7 mouse cellular contexts compared by ENCODE assay signal in genomic region chr5:137268131-137268910, GRCm38 (mm10). TPM values are rescaled to one million over a fixed set of nuclear protein-coding genes. Genes with fewer than 3 reads are reported as not detected.
DNase-seq lines count a peak whose midpoint lies in the region; ATAC-seq lines count a peak whose summit lies in the region.

No protein-coding gene starts in this region.

- no peak overlapping the region for H3K4me3 ChIP-seq in midbrain, embryonic 12.5 days

- peak; percentile 56 to 62 for DNase-seq in B cell, adult 2 months
- peak; percentile 80 for DNase-seq in R1 (ENCODE audit: low read depth, low spot score)
- DNase-seq in yolk sac, embryonic 10.5 days (ENCODE audit: low spot score), result no peak
- DNase-seq in ovary, postnatal 36 days (ENCODE audit: low spot score), result no peak
- DNase-seq in frontal cortex, postnatal 14 days (ENCODE audit: low spot score in 2 of 2), result no peak

- H3K9ac ChIP-seq in midbrain, embryonic 12.5 days (replicated peaks), result no peak overlapping the region

- peaks cover 8% of the 10 kb centered on the region for H3K4me1 ChIP-seq in midbrain, embryonic 12.5 days

- 40% methylated on average over 14 of the region's 18 CpGs for WGBS in midbrain, embryonic 12.5 days

- no peak overlapping the region for H3K27ac ChIP-seq in midbrain, embryonic 12.5 days (replicated peaks)

- peak overlapping the region; percentile 26 for H3K4me2 ChIP-seq in midbrain, embryonic 12.5 days (replicated peaks)

- no peaks in the 10 kb centered on the region for H3K27me3 ChIP-seq in midbrain, embryonic 12.5 days

- ATAC-seq in hematopoietic stem cell, adult 5-6 weeks (replicated peaks in 1 of 2; ENCODE audit: insufficient read depth in 1 of 2, low FRiP score in 2 of 2, low TSS enrichment in 1 of 2, low read depth in 1 of 2, poor library complexity in 2 of 2, severe bottlenecking in 2 of 2), result peak; percentile 19 to 23; a peak in 2 of 4 replicates
- ATAC-seq in midbrain, embryonic 12.5 days (ENCODE audit: low FRiP score, low read depth), result no peak

- no peaks in the 10 kb centered on the region for H3K9me3 ChIP-seq in midbrain, embryonic 12.5 days

- no peaks in the 10 kb centered on the region for H3K36me3 ChIP-seq in midbrain, embryonic 12.5 days

RNA-seq across cellular contexts. Expression of gene Ache, which starts 19.0 kb away (rescaled TPM):
- 1.3 and 1.9 TPM in 2 replicates for total RNA-seq in hematopoietic stem cell, adult 5-6 weeks (2017)
- polyA plus RNA-seq in midbrain, embryonic 12.5 days (2016; fragmentation: Nextera tagmentation; extraction: Ambion mirVana), result 5.0 and 5.3 TPM in 2 replicates

RNA-seq across cellular contexts. Expression of gene Ufsp1, which starts 26.1 kb away (rescaled TPM):
- 0.94 and 3.6 TPM in 2 replicates for total RNA-seq in hematopoietic stem cell, adult 5-6 weeks (2017)
- polyA plus RNA-seq in midbrain, embryonic 12.5 days (2016; fragmentation: Nextera tagmentation; extraction: Ambion mirVana), result 7.9 and 8.0 TPM in 2 replicates

RNA-seq across cellular contexts. Expression of gene Srrt, which starts 39.2 kb away (rescaled TPM):
- 313 and 317 TPM in 2 replicates for total RNA-seq in hematopoietic stem cell, adult 5-6 weeks (2017)
- 178 and 180 TPM in 2 replicates for polyA plus RNA-seq in midbrain, embryonic 12.5 days (2016; fragmentation: Nextera tagmentation; extraction: Ambion mirVana)

RNA-seq across cellular contexts. Expression of gene Trip6, which starts 45.9 kb away (rescaled TPM):
- total RNA-seq in hematopoietic stem cell, adult 5-6 weeks (2017), result 17.0 and 21.4 TPM in 2 replicates
- polyA plus RNA-seq in midbrain, embryonic 12.5 days (2016; fragmentation: Nextera tagmentation; extraction: Ambion mirVana), result 34.9 and 43.3 TPM in 2 replicates

RNA-seq across cellular contexts. Expression of gene Muc3a, which starts 56.1 kb away (rescaled TPM):
- total RNA-seq in hematopoietic stem cell, adult 5-6 weeks (2017), result 1.6 TPM in 1 of 2 replicates, not detected in the other
- polyA plus RNA-seq in midbrain, embryonic 12.5 days (2016; fragmentation: Nextera tagmentation; extraction: Ambion mirVana), result 0.09 TPM in 1 of 2 replicates, not detected in the other

Comparison
In these comparisons a context has a peak if more than half of its experiments do, and no peak if none do; other contexts are left out.
1. DNase-seq: peak in B cell, adult 2 months (2 of 2) and R1 (single experiment); none in yolk sac, embryonic 10.5 days (single experiment), ovary, postnatal 36 days (single experiment) and frontal cortex, postnatal 14 days (0 of 2).